Mouse (Mus musculus) heart, embryonic 13.5 days (tissue): ENCODE results near the gene Mup20. TPM values are rescaled to one million over a fixed set of nuclear protein-coding genes. Genes with fewer than 3 reads are reported as not detected.
"Not testable (repeated sequence)": the region's sequence is repeated elsewhere in the genome, so short reads cannot be mapped to it uniquely, and the experiment has no call there.

ENCODE experiments used
- ATAC-seq: fragments of 200-750 bp; cut with Nextera tagmentation; 2 replicates; pipeline ENCODE4 v1.8.0; 2017; ENCODE audit warnings: moderate TSS enrichment; ENCODE audit not compliant: insufficient number of reproducible peaks, low FRiP score, low TSS enrichment; ENCODE audit errors: extremely low read depth
- H3K27ac ChIP-seq: fragments of 300-500 bp; sonication (generic); replicated peaks from 2 replicates; pipeline ENCODE4 v1.5.1; 2015; ENCODE audit warnings: moderate library complexity, mild to moderate bottlenecking, inconsistent platforms
- H3K27me3 ChIP-seq: fragments of 300-500 bp; sonication (generic); replicated peaks from 2 replicates; pipeline ENCODE4 v1.6.1; 2015; ENCODE audit warnings: mild to moderate bottlenecking, inconsistent platforms
- H3K36me3 ChIP-seq: fragments of 300-500 bp; sonication (generic); 2 replicates; pipeline ENCODE4 v1.6.1; 2015; ENCODE audit warnings: mild to moderate bottlenecking, inconsistent platforms
- H3K4me1 ChIP-seq: fragments of 300-500 bp; sonication (generic); 2 replicates; pipeline ENCODE4 v1.6.1; 2015; ENCODE audit warnings: inconsistent platforms
- H3K4me2 ChIP-seq: fragments of 300-500 bp; sonication (generic); 2 replicates; pipeline ENCODE4 v1.6.1; 2015; ENCODE audit warnings: inconsistent platforms, mild to moderate bottlenecking, moderate library complexity
- H3K4me3 ChIP-seq: fragments of 300-500 bp; sonication (generic); 2 replicates; pipeline ENCODE4 v1.5.1; 2015; ENCODE audit warnings: moderate library complexity, mild to moderate bottlenecking, inconsistent platforms
- H3K9ac ChIP-seq: fragments of 300-500 bp; sonication (generic); 2 replicates; pipeline ENCODE4 v1.6.1; 2015; ENCODE audit warnings: inconsistent platforms, mild to moderate bottlenecking, moderate library complexity
- H3K9me3 ChIP-seq: fragments of 300-500 bp; sonication (generic); 2 replicates; pipeline ENCODE4 v1.6.1; 2016; ENCODE audit warnings: inconsistent platforms
- WGBS: fragments of 180-500 bp; shearing (Covaris S2); methylation state at CpG from one replicate; pipeline ENCODE4 v1.1.7; 2015; ENCODE audit warnings: mixed read lengths; 5-methylcytosine and 5-hydroxymethylcytosine counted together
- polyA plus RNA-seq: library from polyadenylated mRNA; unstranded; fragments of >200 nt; fragmentation: Nextera tagmentation; extraction: Ambion mirVana; gene quantifications from 2 replicates; pipeline ENCODE4 v1.2.1, GENCODE M21; 2015

The Mup20 gene
- polyA plus RNA-seq = not detected in 2 replicates

GRCm38 (mm10) chr4:62054058-62054457, at the start of gene Mup20:
Gene Mup20, minus strand, starts transcription at chr4:62054158.
- H3K9me3 ChIP-seq, H3K27me3 ChIP-seq, H3K27ac ChIP-seq, H3K4me3 ChIP-seq, H3K4me2 ChIP-seq, H3K4me1 ChIP-seq, H3K9ac ChIP-seq, H3K36me3 ChIP-seq, ATAC-seq: not testable (repeated sequence)
- 62% methylated on average over 3 of the region's 3 CpGs for WGBS

GRCm38 (mm10) chr4:62103366-62103765, 49.4 kb upstream of the Mup20 start:
- H3K27me3 ChIP-seq, H3K9me3 ChIP-seq, ATAC-seq, H3K27ac ChIP-seq, H3K36me3 ChIP-seq, H3K4me3 ChIP-seq, H3K4me2 ChIP-seq, H3K9ac ChIP-seq, H3K4me1 ChIP-seq: not testable (repeated sequence)
- 55% methylated on average over 2 of the region's 2 CpGs for WGBS

GRCm38 (mm10) chr4:62087953-62088352, 34.0 kb upstream of the Mup20 start:
- no peak overlapping the region for H3K27ac ChIP-seq
- no peak for ATAC-seq
- 75% methylated on average over 2 of the region's 2 CpGs for WGBS

GRCm38 (mm10) chr4:62087241-62087640, 33.3 kb upstream of the Mup20 start, which contains the start of gene Mup3:
Gene Mup3, minus strand, starts transcription at chr4:62087342.
- H3K27ac ChIP-seq = no peak within 1 kb of the TSS
- no peak within 1 kb of the TSS for H3K9ac ChIP-seq
- no peaks in the 10 kb centered on the region for H3K9me3 ChIP-seq
- H3K4me1 ChIP-seq = no peaks in the 10 kb centered on the region
- H3K4me2 ChIP-seq = no peak within 1 kb of the TSS
- H3K36me3 ChIP-seq = no peaks in the 10 kb centered on the region
- no peak for ATAC-seq
- 69% methylated on average over 2 of the region's 2 CpGs for WGBS
- no peak within 1 kb of the TSS for H3K4me3 ChIP-seq
- no peaks in the 10 kb centered on the region for H3K27me3 ChIP-seq

More at GRCm38 (mm10) chr4:62087953-62088352, 34.0 kb upstream of the Mup20 start:
- Histone ChIP-seq H3K36me3 (no peaks in the 10 kb centered on the region), H3K9ac (no peak overlapping the region), H3K4me2 (no peak overlapping the region), H3K4me1 (no peaks in the 10 kb centered on the region), H3K27me3 (no peaks in the 10 kb centered on the region), H3K4me3 (no peak overlapping the region), H3K9me3 (no peaks in the 10 kb centered on the region)

GRCm38 (mm10) chr4:62082755-62083154, 28.8 kb upstream of the Mup20 start:
- Histone ChIP-seq H3K27me3 (no peaks in the 10 kb centered on the region), H3K4me3 (no peak overlapping the region), H3K4me1 (no peaks in the 10 kb centered on the region), H3K9ac (no peak overlapping the region), H3K36me3 (no peaks in the 10 kb centered on the region), H3K4me2 (no peak overlapping the region), H3K27ac (no peak overlapping the region), H3K9me3 (no peaks in the 10 kb centered on the region)
- ATAC-seq = no peak

GRCm38 (mm10) chr4:62075126-62075525, 21.2 kb upstream of the Mup20 start:
- H3K4me3 ChIP-seq = no peak overlapping the region
- WGBS = 62% methylated on average over 3 of the region's 3 CpGs

GRCm38 (mm10) chr4:62054780-62055179, 822 bp upstream of the Mup20 start:
- not testable (repeated sequence) for H3K9ac ChIP-seq

More at GRCm38 (mm10) chr4:62075126-62075525, 21.2 kb upstream of the Mup20 start:
- Histone ChIP-seq H3K36me3 (no peaks in the 10 kb centered on the region), H3K4me1 (no peaks in the 10 kb centered on the region), H3K27ac (no peak overlapping the region), H3K9me3 (no peaks in the 10 kb centered on the region), H3K4me2 (no peak overlapping the region), H3K9ac (no peak overlapping the region), H3K27me3 (no peaks in the 10 kb centered on the region)
- no peak for ATAC-seq

GRCm38 (mm10) chr4:62026281-62026680, 27.7 kb downstream of the Mup20 start:
- no peaks in the 10 kb centered on the region for H3K9me3 ChIP-seq

More at GRCm38 (mm10) chr4:62054780-62055179, 822 bp upstream of the Mup20 start:
- not testable (repeated sequence) for H3K27ac ChIP-seq, H3K9me3 ChIP-seq, H3K36me3 ChIP-seq, H3K4me1 ChIP-seq, ATAC-seq, H3K27me3 ChIP-seq, H3K4me2 ChIP-seq, H3K4me3 ChIP-seq
- WGBS = 60% methylated on average over 2 of the region's 2 CpGs

GRCm38 (mm10) chr4:62024256-62024959, 29.6 kb downstream of the Mup20 start:
- no peak overlapping the region for H3K9ac ChIP-seq
- H3K27me3 ChIP-seq = no peaks in the 10 kb centered on the region
- whole genome bisulfite sequencing = 59% methylated on average over 2 of the region's 2 CpGs
- H3K9me3 ChIP-seq = no peaks in the 10 kb centered on the region
- ATAC-seq = no peak
- H3K27ac ChIP-seq = no peak overlapping the region
- no peaks in the 10 kb centered on the region for H3K4me1 ChIP-seq
- H3K4me2 ChIP-seq = no peak overlapping the region
- H3K36me3 ChIP-seq = no peaks in the 10 kb centered on the region
- no peak overlapping the region for H3K4me3 ChIP-seq

More at GRCm38 (mm10) chr4:62026281-62026680, 27.7 kb downstream of the Mup20 start:
- H3K27me3 ChIP-seq = no peaks in the 10 kb centered on the region
- no peak overlapping the region for H3K27ac ChIP-seq
- H3K4me2 ChIP-seq = no peak overlapping the region
- H3K4me3 ChIP-seq = no peak overlapping the region
- no peaks in the 10 kb centered on the region for H3K4me1 ChIP-seq
- no peak overlapping the region for H3K9ac ChIP-seq
- ATAC-seq = no peak
- no peaks in the 10 kb centered on the region for H3K36me3 ChIP-seq
- 67% methylated on average over 1 of the region's 1 CpGs for WGBS

GRCm38 (mm10) chr4:62023646-62024045, 30.3 kb downstream of the Mup20 start:
- no peaks in the 10 kb centered on the region for H3K27me3 ChIP-seq
- WGBS = 80% methylated on average over 4 of the region's 4 CpGs
- no peaks in the 10 kb centered on the region for H3K36me3 ChIP-seq
- no peak overlapping the region for H3K27ac ChIP-seq
- H3K9me3 ChIP-seq = no peaks in the 10 kb centered on the region
- H3K4me1 ChIP-seq = no peaks in the 10 kb centered on the region
- H3K4me3 ChIP-seq = no peak overlapping the region
- H3K9ac ChIP-seq = no peak overlapping the region
- H3K4me2 ChIP-seq = no peak overlapping the region
- ATAC-seq = no peak

- no peaks in the 10 kb centered on the region for H3K27me3 ChIP-seq
- WGBS = 61% methylated on average over 2 of the region's 2 CpGs
These were observed 30.8 kb downstream of the Mup20 start for GRCm38 (mm10) chr4:62023120-62023519.

GRCm38 (mm10) chr4:62020511-62020910, 33.4 kb downstream of the Mup20 start:
- H3K9ac ChIP-seq, H3K4me3 ChIP-seq, H3K9me3 ChIP-seq, H3K4me2 ChIP-seq, H3K27me3 ChIP-seq, ATAC-seq, H3K36me3 ChIP-seq, H3K27ac ChIP-seq, H3K4me1 ChIP-seq: not testable (repeated sequence)

More at GRCm38 (mm10) chr4:62023120-62023519, 30.8 kb downstream of the Mup20 start:
- Histone ChIP-seq H3K9me3 (no peaks in the 10 kb centered on the region), H3K36me3 (no peaks in the 10 kb centered on the region), H3K4me2 (no peak overlapping the region), H3K4me1 (no peaks in the 10 kb centered on the region), H3K4me3 (no peak overlapping the region), H3K27ac (no peak overlapping the region), H3K9ac (no peak overlapping the region)
- no peak for ATAC-seq
